Mouse (Mus musculus): ENCODE data around the gene Asb2.

- no peak for TF ChIP-seq CTCF (IDR thresholded peaks at IDR 0.05; ENCODE audit: low read depth, low read length)
- no peak for TF ChIP-seq POLR2A (IDR thresholded peaks at IDR 0.05; ENCODE audit: extremely low read depth, insufficient read depth, low read length)
Observed at GRCm38 (mm10) chr12:103389348-103389727, 33.5 kb upstream of the Asb2 start.

All from liver, adult 2 months (tissue).